Mouse (Mus musculus) small intestine, adult 2 months (tissue): ENCODE results near the gene Glrx.

Experiments used
- CTCF ChIP-seq: fragments of 200-500 bp; IDR thresholded peaks from 2 replicates; pipeline ENCODE4 v1.5.1; 2012; ENCODE audit warnings: low read depth, mild to moderate bottlenecking, control low read depth, inconsistent platforms, low read length, moderate library complexity, mixed read lengths; ENCODE audit not compliant: insufficient replicate concordance, insufficient read length; ENCODE audit errors: extremely low read depth
- POLR2A ChIP-seq: fragments of 200-500 bp; IDR thresholded peaks from 2 replicates; pipeline ENCODE4 v1.6.1; 2012; ENCODE audit warnings: low read depth, mild to moderate bottlenecking, control low read depth, inconsistent platforms, low read length, moderate library complexity

GRCm38 (mm10) chr13:75843331-75843730 lies 3.7 kb downstream of the Glrx start:
- no peak for TF ChIP-seq CTCF
- no peak for TF ChIP-seq POLR2A
